Mouse (Mus musculus): Measurements from ENCODE around the gene Map7. TPM values are rescaled to one million over a fixed set of nuclear protein-coding genes. Genes with fewer than 3 reads are reported as not detected.

Gene Map7
- polyA plus RNA-seq, 1 experiment from 2014 or later, result 8.2 TPM

DNA sequence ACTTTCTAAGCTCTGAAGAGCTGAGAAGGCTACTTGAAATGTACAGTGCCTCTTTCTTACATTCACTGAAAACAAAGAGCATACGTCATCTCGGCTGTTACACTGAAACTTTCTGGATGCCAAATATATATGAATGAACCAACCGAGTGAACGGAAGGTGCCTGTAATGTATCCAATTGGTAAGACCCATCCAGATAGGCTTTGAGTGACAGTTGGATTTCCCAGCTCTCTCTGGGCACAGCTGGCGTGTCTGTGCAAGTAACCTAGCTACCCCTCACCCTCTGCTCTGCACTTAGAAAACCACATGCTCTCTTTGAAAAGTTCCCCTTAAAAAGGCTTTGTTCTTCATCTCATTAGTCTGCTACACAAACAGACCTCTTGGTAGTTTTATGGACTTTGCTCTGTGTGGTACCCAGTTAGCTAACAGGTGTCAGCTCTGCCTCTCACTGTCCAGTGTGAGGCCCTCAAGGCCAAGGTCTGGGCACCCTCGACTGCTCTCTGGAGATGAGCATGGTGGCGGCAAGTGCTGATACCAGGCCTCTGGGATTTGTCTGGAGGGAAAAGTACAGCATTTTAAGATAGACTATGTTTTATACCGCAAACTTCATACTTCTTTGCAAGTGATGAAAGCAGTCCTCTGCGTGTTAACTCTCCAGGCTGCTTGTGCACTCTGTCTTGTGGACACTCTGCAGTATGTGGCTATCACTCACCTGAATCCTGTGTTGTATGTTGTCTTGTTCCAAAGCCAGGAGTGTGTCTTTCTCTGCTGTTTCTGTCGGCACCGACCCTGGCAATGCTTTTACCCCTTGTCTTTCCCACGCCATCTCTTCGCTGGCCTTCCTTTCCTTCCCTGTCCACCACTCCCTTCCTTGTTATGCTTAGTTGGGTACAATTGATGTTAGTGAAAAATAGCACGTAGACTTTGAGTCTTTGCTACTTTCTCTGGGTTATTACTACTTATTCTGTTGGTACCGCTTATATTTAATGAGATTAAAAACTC is 109.8 kb downstream of the Map7 start:
- ATAC-seq (replicated peaks; ENCODE audit: low FRiP score) (no peak), DNase-seq (ENCODE audit: low spot score) (no peak)
- no peak overlapping the region for H3K9ac ChIP-seq (ENCODE audit: low read length)
- no peak overlapping the region for H3K4me3 ChIP-seq (ENCODE audit: low read depth, low read length)
- H3K27ac ChIP-seq (ENCODE audit: low read depth, low read length), result no peak overlapping the region
- H3K9me3 ChIP-seq (ENCODE audit: control insufficient read depth, low read length), result no peaks in the 10 kb centered on the region
- H3K4me2 ChIP-seq (ENCODE audit: low read depth, low read length, severe bottlenecking), result no peak overlapping the region
- no peaks in the 10 kb centered on the region for H3K27me3 ChIP-seq (ENCODE audit: control insufficient read depth, insufficient read depth, low read length)
- no peaks in the 10 kb centered on the region for H3K4me1 ChIP-seq (replicated peaks; ENCODE audit: control insufficient read depth, insufficient read depth, low read length)
- 90% methylated on average over 15 of the region's 15 CpGs for WGBS
- no peaks in the 10 kb centered on the region for H3K36me3 ChIP-seq (ENCODE audit: control insufficient read depth, insufficient read depth, low read length)

DNA sequence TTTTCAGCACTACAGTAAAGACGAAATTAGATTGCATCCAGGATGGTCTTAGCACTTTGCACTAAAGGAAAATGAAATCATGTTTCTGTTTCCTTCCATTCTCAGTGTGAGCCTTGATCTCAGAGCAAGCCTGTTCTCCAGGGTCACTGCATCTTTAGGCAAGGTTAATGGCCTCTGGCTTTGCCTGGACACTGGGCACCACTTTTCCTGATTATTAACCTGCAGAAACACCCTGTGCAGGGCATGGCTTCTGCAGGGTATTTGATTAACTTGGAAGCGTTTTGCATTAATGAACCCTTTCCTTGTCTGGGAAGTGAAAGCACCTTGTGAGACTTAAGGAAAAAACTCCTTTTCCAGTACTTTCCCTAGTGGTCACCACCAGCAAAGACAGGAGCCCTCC is 111.2 kb downstream of the Map7 start:
- H3K9me3 ChIP-seq (ENCODE audit: control insufficient read depth, low read length), result no peaks in the 10 kb centered on the region
- DNase-seq (ENCODE audit: low spot score) (no peak), ATAC-seq (replicated peaks; ENCODE audit: low FRiP score) (no peak)
- no peaks in the 10 kb centered on the region for H3K4me1 ChIP-seq (replicated peaks; ENCODE audit: control insufficient read depth, insufficient read depth, low read length)
- H3K4me3 ChIP-seq (ENCODE audit: low read depth, low read length), result no peak overlapping the region
- H3K4me2 ChIP-seq (ENCODE audit: low read depth, low read length, severe bottlenecking), result no peak overlapping the region
- H3K36me3 ChIP-seq (ENCODE audit: control insufficient read depth, insufficient read depth, low read length), result no peaks in the 10 kb centered on the region
- H3K9ac ChIP-seq (ENCODE audit: low read length), result no peak overlapping the region
- WGBS, result 77% methylated on average over 2 of the region's 2 CpGs
- no peaks in the 10 kb centered on the region for H3K27me3 ChIP-seq (ENCODE audit: control insufficient read depth, insufficient read depth, low read length)
- H3K27ac ChIP-seq (ENCODE audit: low read depth, low read length), result no peak overlapping the region

DNA sequence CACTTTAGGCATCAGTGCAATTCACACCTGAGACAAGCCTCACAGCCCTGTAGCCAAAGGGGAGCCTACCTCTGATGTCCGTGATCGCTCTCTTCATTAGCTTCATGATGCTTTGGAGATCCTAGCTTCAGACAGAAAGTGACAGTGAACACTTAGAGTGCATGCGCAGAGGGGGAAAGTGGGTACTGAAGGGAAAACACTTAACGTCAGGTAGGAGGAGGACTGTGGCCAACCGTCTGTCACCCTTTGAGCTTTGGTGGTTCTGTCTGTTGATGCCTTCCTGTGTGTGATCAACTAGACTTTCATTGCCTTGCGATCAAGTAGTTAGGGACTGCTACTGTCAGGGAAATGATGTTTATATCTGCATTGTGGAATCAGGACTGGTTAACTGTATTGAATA is 114.6 kb downstream of the Map7 start:
- no peaks in the 10 kb centered on the region for H3K4me1 ChIP-seq (replicated peaks; ENCODE audit: control insufficient read depth, insufficient read depth, low read length)
- no peak overlapping the region for H3K4me3 ChIP-seq (ENCODE audit: low read depth, low read length)
- 96% methylated on average over 6 of the region's 6 CpGs for WGBS
- no peaks in the 10 kb centered on the region for H3K27me3 ChIP-seq (ENCODE audit: control insufficient read depth, insufficient read depth, low read length)
- H3K9me3 ChIP-seq (ENCODE audit: control insufficient read depth, low read length), result no peaks in the 10 kb centered on the region
- ATAC-seq (replicated peaks; ENCODE audit: low FRiP score) (no peak), DNase-seq (ENCODE audit: low spot score) (no peak)
- no peaks in the 10 kb centered on the region for H3K36me3 ChIP-seq (ENCODE audit: control insufficient read depth, insufficient read depth, low read length)
- no peak overlapping the region for H3K9ac ChIP-seq (ENCODE audit: low read length)
- no peak overlapping the region for H3K4me2 ChIP-seq (ENCODE audit: low read depth, low read length, severe bottlenecking)
- H3K27ac ChIP-seq (ENCODE audit: low read depth, low read length), result no peak overlapping the region

DNA sequence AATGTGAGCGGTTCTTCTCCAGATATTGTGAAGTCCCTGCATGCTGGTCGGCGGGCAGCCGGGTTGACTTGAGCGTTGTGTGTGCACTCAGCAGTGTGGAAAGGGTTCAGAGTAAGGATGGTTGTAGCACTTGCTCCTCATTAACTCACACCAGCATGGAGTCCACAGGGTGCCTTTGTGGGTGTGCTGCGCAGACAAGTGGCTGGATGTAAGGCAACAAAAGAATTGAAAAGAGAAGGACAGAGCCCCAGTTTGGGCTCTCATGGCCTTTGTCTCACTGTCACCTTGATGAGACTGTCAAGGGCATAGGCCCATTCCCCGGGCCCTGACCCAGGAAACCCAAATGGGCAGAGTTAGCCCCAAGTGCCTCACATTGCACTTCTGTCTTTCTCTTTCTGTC is 116.2 kb downstream of the Map7 start:
- Histone ChIP-seq H3K36me3 (ENCODE audit: control insufficient read depth, insufficient read depth, low read length) (no peaks in the 10 kb centered on the region), H3K4me3 (ENCODE audit: low read depth, low read length) (no peak overlapping the region), H3K4me1 (replicated peaks; ENCODE audit: control insufficient read depth, insufficient read depth, low read length) (no peaks in the 10 kb centered on the region), H3K9ac (ENCODE audit: low read length) (no peak overlapping the region), H3K9me3 (ENCODE audit: control insufficient read depth, low read length) (no peaks in the 10 kb centered on the region), H3K27me3 (ENCODE audit: control insufficient read depth, insufficient read depth, low read length) (no peaks in the 10 kb centered on the region), H3K4me2 (ENCODE audit: low read depth, low read length, severe bottlenecking) (no peak overlapping the region), H3K27ac (ENCODE audit: low read depth, low read length) (no peak overlapping the region)
- DNase-seq (ENCODE audit: low spot score) (no peak), ATAC-seq (replicated peaks; ENCODE audit: low FRiP score) (no peak)
- WGBS, result 81% methylated on average over 7 of the region's 7 CpGs

DNA sequence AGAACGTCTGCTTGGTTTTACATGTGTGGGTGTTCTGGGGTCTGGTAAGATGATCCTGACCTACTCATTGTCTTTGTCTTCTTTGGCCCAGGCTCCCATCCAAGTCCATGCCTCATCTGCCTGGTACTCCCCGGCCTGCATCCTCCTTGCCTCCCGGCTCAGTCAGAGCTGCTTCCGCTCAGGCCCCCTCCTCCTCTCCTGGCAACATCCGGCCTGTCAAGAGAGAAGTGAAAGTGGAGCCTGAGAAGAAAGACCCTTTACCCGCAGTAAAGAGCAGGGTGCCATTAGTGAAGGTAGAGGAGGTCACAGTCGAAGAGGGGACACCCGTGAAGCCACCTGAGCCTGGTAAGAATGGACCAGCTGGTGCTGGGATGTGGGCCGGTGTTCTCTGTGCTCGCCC is 118.8 kb downstream of the Map7 start:
- no peaks in the 10 kb centered on the region for H3K9me3 ChIP-seq (ENCODE audit: control insufficient read depth, low read length)
- H3K9ac ChIP-seq (ENCODE audit: low read length), result no peak overlapping the region
- H3K4me3 ChIP-seq (ENCODE audit: low read depth, low read length), result no peak overlapping the region
- no peak overlapping the region for H3K27ac ChIP-seq (ENCODE audit: low read depth, low read length)
- no peak for ATAC-seq (replicated peaks; ENCODE audit: low FRiP score)
- no peaks in the 10 kb centered on the region for H3K4me1 ChIP-seq (replicated peaks; ENCODE audit: control insufficient read depth, insufficient read depth, low read length)
- 88% methylated on average over 10 of the region's 10 CpGs for WGBS
- no peaks in the 10 kb centered on the region for H3K36me3 ChIP-seq (ENCODE audit: control insufficient read depth, insufficient read depth, low read length)
- DNase-seq (ENCODE audit: low spot score), result no peak
- H3K27me3 ChIP-seq (ENCODE audit: control insufficient read depth, insufficient read depth, low read length), result no peaks in the 10 kb centered on the region
- no peak overlapping the region for H3K4me2 ChIP-seq (ENCODE audit: low read depth, low read length, severe bottlenecking)

DNA sequence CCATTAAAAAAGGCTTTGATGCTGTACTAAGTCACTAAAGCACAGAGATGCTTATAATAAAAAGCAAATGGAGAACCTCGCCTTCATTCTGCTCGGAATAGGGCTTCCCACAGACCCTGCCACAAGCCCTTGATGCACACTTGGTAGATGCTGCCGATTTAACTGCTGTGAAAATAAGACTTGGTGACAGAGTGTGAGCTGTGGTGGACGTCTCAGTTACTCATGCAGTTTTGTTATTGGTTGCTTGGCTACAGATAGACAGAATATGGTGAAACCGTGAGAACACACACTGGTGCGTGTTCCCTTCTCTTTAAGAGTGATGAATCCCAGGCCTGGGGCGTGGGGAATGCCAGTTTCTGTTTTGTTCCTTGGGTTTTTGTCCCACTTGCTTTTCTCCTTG is 120.7 kb downstream of the Map7 start:
- H3K4me3 ChIP-seq (ENCODE audit: low read depth, low read length), result no peak overlapping the region

DNA sequence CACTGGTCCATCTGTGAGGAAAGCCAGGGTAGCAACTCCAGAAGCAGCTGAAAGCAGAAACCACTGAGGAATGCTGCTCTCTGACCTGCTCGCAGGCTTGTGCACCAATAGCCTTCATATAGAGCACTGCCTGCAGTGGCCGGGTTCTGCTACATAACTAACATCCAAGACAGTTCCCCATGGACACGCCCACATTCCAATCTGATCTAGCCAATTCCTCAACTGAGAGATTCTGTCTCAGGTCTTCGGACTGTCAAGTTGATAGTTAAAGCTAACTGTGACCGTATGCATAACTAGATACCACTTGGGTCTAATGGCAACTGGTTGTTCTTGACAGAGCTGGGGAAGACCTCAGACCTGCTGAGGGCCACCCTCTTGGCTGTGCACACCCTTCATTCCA is 124.1 kb downstream of the Map7 start:
- no peak overlapping the region for H3K4me2 ChIP-seq (ENCODE audit: low read depth, low read length, severe bottlenecking)
- H3K4me1 ChIP-seq (replicated peaks; ENCODE audit: control insufficient read depth, insufficient read depth, low read length), result no peaks in the 10 kb centered on the region
- no peak for ATAC-seq (replicated peaks; ENCODE audit: low FRiP score)
- no peaks in the 10 kb centered on the region for H3K27me3 ChIP-seq (ENCODE audit: control insufficient read depth, insufficient read depth, low read length)
- H3K9ac ChIP-seq (ENCODE audit: low read length), result no peak overlapping the region
- no peaks in the 10 kb centered on the region for H3K36me3 ChIP-seq (ENCODE audit: control insufficient read depth, insufficient read depth, low read length)
- WGBS, result 95% methylated on average over 5 of the region's 5 CpGs
- DNase-seq (ENCODE audit: low spot score), result no peak
- H3K4me3 ChIP-seq (ENCODE audit: low read depth, low read length), result no peak overlapping the region
- no peak overlapping the region for H3K27ac ChIP-seq (ENCODE audit: low read depth, low read length)
- H3K9me3 ChIP-seq (ENCODE audit: control insufficient read depth, low read length), result no peaks in the 10 kb centered on the region

More for the DNA sequence above, 120.7 kb downstream of the Map7 start:
- DNase-seq (ENCODE audit: low spot score), result no peak
- Histone ChIP-seq H3K36me3 (ENCODE audit: control insufficient read depth, insufficient read depth, low read length) (no peaks in the 10 kb centered on the region), H3K4me1 (replicated peaks; ENCODE audit: control insufficient read depth, insufficient read depth, low read length) (no peaks in the 10 kb centered on the region), H3K9me3 (ENCODE audit: control insufficient read depth, low read length) (no peaks in the 10 kb centered on the region), H3K27ac (ENCODE audit: low read depth, low read length) (no peak overlapping the region), H3K9ac (ENCODE audit: low read length) (no peak overlapping the region), H3K4me2 (ENCODE audit: low read depth, low read length, severe bottlenecking) (no peak overlapping the region), H3K27me3 (ENCODE audit: control insufficient read depth, insufficient read depth, low read length) (no peaks in the 10 kb centered on the region)
- ATAC-seq (replicated peaks; ENCODE audit: low FRiP score), result no peak
- 71% methylated on average over 7 of the region's 7 CpGs for WGBS

DNA sequence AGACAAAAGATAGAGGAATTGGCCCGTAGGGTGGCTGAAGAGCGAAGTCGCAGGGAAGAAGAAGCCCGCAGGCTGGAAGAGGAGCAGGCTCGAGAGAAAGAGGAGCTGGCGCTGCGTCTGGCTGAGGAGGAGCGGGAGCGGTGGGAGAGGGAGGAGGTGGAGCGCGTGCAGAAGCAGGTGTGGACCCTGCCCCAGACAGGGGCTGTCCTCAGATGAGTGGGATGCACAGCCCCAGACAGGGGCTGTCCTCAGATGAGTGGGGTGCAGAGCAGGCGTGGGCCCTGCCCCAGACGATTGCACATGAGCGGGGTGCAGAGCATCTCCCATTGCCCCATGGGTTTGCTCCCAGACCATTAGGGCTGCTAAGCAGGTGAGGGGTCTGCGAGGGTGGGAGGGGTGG is 125.0 kb downstream of the Map7 start:
- no peak for DNase-seq (ENCODE audit: low spot score)
- ATAC-seq (replicated peaks; ENCODE audit: low FRiP score), result no peak
- H3K4me2 ChIP-seq (ENCODE audit: low read depth, low read length, severe bottlenecking), result no peak overlapping the region

DNA sequence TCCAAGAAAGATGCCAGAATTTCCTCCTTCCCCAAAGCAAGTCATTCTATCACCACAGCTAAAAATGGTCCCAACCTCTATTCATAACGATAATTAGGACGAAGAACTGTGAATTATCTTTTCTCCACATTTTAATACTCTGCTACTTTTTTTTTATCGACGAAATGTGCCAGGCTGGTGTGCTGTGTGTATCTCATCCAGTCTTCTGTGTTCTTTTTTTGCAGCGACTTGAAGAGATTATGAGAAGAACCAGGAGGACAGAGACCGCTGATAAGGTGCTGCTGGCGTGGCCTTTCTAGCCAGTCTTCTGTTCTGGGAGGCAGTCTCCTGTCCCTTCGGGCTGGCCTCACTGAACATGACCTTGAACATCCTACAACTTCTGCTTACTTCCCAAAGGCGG is 125.8 kb downstream of the Map7 start:
- no peak for DNase-seq (ENCODE audit: low spot score)
- 90% methylated on average over 9 of the region's 9 CpGs for WGBS
- Histone ChIP-seq H3K27ac (ENCODE audit: low read depth, low read length) (no peak overlapping the region), H3K27me3 (ENCODE audit: control insufficient read depth, insufficient read depth, low read length) (no peaks in the 10 kb centered on the region), H3K9ac (ENCODE audit: low read length) (no peak overlapping the region), H3K4me3 (ENCODE audit: low read depth, low read length) (no peak overlapping the region), H3K36me3 (ENCODE audit: control insufficient read depth, insufficient read depth, low read length) (no peaks in the 10 kb centered on the region), H3K4me2 (ENCODE audit: low read depth, low read length, severe bottlenecking) (no peak overlapping the region), H3K9me3 (ENCODE audit: control insufficient read depth, low read length) (no peaks in the 10 kb centered on the region), H3K4me1 (replicated peaks; ENCODE audit: control insufficient read depth, insufficient read depth, low read length) (no peaks in the 10 kb centered on the region)
- no peak for ATAC-seq (replicated peaks; ENCODE audit: low FRiP score)

More for the DNA sequence above, 125.0 kb downstream of the Map7 start:
- H3K4me1 ChIP-seq (replicated peaks; ENCODE audit: control insufficient read depth, insufficient read depth, low read length), result no peaks in the 10 kb centered on the region
- no peaks in the 10 kb centered on the region for H3K36me3 ChIP-seq (ENCODE audit: control insufficient read depth, insufficient read depth, low read length)
- no peaks in the 10 kb centered on the region for H3K9me3 ChIP-seq (ENCODE audit: control insufficient read depth, low read length)
- H3K27ac ChIP-seq (ENCODE audit: low read depth, low read length), result no peak overlapping the region
- 73% methylated on average over 15 of the region's 15 CpGs for WGBS
- no peak overlapping the region for H3K9ac ChIP-seq (ENCODE audit: low read length)
- H3K4me3 ChIP-seq (ENCODE audit: low read depth, low read length), result no peak overlapping the region
- no peaks in the 10 kb centered on the region for H3K27me3 ChIP-seq (ENCODE audit: control insufficient read depth, insufficient read depth, low read length)
